Mouse (Mus musculus): ENCODE data around the gene Tspan18.
A peak's percentile ranks its signal among the peaks of the same experiment; 100 is the strongest.

The Tspan18 gene

DNA sequence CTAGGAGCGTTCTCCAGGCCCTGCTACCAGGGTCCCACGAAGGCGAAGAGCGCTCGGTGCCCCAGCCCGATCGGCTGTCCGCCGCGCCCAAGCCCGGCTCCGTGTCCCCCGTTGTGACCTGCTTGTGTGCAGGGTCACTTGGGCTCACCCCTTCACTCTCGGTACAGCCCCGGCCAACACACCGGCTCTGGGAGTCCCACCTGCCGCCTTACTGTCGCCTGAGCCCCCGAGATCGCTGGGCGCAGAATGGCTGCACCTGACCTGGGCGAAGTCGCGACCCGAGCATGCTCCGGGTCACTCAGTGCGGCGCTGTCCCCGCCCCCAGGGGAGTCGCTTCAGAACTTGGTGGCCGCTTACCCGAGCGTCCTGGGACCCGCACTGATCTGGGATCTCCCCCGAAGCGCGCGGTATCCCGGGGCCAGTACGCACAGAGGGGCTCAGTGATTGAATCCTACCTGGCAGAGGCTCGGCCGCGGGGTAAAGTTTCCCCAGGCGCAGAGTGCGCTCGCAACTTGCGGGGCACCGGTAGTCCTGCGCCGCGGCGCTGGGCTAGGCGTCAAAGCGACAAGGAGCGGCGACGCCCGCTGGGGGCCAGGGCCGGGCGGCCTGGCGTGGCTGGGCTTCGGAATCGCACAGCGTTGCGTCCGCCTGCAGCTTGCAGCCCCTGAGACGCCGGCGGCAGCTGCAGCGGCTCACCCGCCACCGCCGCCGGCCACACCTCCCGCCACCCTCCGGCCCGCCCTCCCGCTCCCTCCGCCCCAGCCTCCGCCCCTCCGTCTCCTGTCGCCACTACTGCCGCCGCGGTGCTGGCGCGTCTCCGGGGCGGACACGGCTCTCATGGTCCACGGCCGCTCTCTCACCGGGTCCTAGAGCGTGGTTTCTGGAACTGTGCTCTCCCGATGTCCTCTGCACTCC, at the start of gene Tspan18:
Gene Tspan18 (minus strand): TSS at position 689 of the 915 bp plus-strand sequence.
- DNase-seq = peak; percentile 62

DNA sequence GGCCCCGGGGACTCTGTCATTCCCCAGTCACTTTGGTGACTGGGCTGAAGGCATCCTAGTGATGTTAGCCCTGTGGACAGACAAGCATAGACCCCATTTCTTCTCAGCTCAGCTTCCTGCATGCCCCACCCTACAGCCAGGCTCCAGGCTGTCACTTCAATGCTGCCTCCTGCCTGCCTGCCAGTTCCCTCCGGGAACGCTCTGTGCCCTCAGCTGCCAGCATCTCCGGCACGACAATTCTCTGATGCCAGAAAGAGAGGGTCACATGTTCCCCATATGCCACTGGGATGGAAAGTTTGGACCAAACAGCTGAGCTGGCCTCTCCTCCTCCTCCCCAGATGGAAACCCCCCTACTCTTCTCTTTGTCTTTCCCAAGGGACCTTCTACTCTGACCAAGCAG, 49.5 kb upstream of the Tspan18 start:
- DNase-seq = no peak

DNA sequence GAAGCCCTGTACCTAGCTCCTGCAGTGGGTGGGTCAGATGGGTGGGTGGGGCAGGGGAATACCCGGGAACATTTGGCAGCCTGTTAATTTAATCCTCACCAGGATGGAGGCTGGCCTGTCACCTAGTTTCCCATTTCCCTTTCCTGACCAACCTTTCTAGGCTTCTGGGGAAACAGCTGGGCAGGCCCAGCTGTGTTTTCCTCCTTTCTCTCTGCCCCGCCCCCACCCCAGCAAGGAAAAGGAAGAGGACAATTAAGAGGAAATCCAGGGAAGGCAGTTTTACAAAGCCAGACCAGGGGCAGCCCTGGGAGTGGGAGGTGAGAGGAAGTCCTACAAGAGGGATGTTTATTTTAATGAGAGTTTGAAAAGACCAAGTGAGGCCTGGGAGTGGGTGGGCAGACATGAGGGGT, 46.4 kb upstream of the Tspan18 start:
- no peak for DNase-seq

DNA sequence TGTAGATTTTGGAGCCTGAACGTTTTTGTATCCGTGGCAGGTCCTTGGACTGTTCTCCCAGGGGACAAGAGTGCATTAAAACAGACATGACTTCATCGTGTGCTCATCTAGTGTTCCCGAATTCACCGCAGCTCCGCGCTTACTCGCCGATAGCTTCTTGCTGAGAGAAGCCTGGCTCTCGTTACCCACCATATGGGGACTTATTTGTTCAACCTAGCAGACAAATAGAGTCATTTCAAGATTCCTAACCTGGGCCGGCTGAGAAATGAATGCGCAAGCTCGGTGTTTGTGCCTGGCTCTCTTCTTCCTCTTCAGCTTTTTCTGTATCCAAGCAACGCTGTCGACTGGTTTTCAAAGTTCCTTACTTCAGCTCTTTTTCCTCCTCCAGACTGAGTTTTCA, 43.5 kb upstream of the Tspan18 start:
- DNase-seq = peak; percentile 39

DNA sequence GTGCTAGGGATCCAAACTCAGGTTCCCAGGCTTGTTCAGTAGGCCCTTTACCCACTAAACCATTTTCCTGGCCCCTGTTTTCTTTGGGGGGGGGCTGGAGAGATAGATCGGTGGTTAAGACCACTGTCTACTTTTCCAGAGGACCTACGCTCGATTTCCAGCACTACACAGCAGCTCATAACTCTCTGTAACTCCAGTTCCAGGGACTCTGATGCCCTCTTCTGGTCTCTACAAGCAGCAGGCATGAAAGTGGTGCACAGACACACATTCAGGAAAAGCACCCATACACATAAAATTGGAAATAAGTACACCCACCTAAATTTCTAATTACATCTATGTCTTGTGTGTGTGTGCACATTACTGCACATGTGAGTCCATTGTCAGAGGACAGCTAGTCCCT, 42.9 kb upstream of the Tspan18 start:
- DNase-seq = no peak

DNA sequence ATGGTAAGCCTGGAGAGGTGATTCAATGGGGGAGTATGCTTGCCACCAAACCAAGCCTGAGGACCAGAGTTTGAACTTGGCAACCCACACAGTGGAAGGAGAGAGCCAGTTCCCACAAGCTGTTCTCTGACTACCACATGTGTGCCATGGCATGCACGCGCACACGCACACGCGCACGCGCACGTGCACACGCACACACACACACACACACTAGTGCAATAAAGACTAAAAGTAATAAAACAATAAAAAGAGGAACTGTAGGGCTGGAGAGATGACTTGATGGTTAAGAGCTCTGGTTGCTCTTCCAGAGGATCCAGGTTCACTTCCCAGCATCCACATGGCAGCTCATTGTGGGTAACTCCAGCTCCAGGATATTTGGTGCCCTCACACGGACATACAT, 38.6 kb upstream of the Tspan18 start:
- DNase-seq = no peak

DNA sequence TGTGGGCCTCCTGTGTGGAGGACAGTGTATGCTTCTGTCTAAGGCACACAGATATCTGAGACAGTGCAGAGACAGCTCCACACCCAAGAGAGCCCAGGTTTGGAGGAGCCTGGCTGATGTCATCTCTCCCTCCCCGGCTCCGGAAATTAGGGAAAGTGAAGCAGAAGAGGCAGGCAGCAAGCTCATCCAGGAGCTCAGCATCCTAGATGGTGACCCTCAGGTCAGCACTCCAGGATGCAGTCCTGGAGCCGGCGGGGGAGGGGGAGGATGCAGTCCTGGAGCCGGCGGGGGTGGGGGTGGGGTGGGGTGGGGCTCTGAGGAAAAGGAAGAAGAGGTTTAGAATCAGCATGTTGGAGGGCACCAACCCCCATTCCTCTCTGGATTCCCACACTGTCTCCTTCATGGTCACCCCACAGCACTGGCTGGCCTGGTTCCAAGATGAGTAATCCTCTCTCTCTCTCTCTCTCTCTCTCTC, 37.8 kb upstream of the Tspan18 start:
- no peak for DNase-seq

DNA sequence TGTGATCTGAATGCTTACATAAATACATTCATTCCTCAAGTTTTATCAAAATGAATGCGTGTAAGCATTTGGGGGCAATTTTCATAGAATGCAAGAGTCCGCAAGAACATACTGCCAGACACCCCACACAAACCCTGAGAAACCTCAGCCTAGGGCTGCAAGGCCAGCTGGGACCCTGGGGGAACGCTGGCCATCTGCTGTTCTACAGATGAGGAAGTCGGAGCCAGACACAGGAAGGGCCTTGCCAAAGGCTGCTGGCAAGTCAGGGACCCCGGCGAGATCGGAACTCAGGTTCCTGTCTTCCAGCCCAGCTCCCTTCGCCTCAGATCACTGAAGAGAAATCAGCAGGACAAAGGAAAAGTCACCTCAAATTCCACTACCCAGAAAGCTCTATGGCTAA, 34.6 kb upstream of the Tspan18 start:
- no peak for DNase-seq

DNA sequence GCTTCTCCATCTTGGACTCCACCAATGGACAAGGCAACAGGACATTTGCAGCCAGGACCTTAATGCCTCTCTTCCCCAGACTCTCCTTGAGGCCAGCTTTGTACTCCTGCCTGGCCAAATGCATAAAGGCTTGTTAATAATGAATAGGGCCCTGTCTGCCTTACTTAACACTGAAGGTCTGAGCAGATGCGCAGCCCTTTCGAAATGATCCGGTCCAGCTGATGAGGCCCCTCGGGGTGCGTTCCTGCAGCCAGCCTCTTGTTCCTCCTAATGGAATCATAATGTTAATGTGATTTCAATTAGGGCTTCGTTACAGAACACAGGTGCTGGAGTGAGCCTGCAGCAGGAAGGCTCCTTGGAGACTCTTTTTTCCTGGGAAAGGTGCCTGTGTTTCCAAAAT, 33.7 kb upstream of the Tspan18 start:
- DNase-seq = no peak

DNA sequence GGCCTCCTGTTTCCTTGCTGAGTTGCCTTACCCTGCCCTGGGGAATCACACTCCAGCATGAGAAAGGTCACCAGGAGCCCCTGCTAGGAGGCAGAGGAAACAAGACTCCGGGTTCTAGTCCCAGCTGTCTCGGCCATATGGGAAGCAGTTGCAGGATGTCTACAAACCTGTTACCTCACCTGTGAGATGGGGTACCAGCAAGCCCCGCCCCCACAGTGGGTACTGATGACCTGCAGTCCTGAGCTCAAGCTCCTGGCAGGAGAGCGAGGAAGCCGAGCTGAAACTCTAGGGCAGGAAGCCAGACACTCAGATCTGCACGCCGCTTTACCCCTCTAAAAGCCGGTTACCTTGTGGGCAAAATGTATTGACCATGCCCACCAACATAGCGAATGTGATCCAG, 31.1 kb upstream of the Tspan18 start:
- peak; percentile 63 for DNase-seq

DNA sequence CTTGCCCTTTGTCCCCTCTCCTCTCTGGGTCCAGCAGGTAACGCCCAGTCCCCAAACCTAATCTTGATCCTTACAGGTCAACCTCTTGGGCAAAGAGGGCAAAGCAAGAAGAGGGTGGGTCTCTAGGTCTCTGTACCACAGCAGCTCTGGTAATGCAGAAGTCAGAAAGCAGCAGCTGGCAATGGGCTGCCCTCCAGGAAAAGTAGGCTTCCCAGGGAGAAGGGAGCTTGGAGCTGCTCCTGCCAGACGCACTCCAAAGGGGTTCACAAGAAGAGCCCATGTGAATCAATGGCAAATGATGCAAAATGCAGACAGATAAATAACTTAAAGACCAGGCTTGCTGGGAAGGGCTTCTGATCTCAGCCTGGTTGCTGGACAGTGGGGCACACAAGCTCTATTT, 30.6 kb upstream of the Tspan18 start:
- DNase-seq = no peak

DNA sequence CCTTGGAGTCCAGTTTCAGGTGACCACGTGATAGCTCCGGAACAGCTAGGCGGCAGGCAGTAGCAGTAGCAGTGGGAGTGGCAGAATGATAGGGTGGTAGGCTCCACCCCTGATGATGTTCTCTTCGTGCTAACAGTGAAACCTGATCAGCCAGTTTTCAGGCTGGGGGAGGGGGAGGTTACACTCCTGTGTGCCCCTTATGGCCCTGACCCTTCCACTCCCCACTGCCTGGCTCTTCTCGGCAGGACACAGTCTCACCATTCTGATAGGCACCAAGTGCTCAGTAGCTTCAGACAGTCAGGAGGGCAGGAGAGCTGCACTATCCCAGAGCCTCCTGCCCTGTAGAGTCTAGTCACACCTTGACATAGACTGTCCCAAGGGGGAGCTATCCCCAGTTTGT, 27.1 kb upstream of the Tspan18 start:
- no peak for DNase-seq

DNA sequence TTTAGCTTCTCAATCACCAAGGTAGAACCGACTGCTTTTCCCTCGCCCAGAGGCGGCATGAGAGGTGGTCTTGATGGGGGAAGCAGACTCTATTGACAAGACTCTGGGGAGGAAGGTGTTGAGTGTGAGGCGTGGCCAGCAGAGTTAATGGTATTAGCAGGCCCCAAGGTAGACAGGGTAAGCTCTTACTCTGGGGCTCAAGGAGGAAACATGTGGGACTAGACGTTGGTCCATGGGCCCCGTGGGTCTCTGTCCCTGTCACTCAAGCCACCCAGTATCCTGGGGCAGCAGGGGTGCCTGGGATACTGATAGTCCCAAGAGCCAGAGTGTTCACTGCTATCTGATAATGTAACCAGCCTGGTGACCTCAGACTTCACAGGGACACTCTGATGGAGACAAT, 26.0 kb upstream of the Tspan18 start:
- no peak for DNase-seq

DNA sequence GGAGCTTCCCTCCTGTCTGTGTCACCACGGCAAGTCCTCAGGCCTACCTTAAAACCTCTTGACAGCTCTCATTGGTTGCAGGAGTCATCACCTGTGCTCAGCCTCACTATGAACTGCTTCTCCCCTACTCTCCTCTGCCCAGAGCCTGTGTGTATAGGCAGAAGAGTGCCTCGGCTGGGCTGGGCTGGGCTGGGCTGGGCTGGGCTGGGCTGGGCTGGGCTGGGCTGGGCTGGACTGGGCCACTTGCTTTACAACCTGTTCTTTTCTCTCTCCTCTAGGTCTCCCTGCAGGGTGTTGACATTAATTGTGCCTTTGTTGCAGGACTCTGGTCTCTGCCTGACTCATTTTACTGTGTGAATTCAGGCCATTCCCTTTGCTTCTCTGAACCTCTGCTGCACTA, 23.1 kb upstream of the Tspan18 start:
- no peak for DNase-seq

DNA sequence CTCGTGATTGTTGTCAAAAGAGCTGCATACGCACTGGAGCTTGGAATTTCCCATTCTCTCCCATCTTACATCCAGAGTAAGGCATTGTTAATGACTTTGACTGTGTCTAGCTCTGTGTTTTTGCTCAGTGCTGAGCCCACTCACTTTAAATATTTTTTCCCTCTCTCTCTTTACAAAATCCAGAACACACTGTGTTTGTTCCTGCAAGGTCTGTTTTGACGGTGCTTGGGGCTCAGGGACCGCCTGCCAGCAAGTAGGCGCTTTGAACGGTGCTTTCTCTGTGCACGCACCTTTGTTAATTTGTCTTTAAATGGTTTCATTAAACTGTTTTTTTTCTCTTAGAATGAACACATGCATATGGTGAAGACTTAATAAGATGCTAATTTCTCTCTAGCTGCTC, 21.5 kb upstream of the Tspan18 start:
- DNase-seq = no peak

DNA sequence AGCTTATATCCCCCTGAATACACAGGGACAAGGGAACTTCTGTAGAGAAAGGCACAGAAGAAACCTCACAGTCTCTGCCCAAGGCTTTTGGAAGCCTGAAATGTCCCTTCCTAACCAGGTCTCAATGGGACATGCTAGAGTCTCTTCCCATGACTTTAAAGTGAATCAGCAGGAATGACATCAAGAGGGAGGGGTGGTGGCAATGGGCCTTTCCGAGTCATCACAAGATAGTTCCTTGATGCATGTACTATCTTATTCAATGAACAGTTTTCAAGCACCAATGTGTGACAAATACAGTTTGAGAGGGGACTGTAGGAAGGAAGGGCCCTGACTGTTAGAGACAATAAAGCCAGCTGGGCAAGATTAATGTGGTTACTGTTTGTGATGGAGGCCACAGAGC, 20.3 kb upstream of the Tspan18 start:
- DNase-seq = no peak

DNA sequence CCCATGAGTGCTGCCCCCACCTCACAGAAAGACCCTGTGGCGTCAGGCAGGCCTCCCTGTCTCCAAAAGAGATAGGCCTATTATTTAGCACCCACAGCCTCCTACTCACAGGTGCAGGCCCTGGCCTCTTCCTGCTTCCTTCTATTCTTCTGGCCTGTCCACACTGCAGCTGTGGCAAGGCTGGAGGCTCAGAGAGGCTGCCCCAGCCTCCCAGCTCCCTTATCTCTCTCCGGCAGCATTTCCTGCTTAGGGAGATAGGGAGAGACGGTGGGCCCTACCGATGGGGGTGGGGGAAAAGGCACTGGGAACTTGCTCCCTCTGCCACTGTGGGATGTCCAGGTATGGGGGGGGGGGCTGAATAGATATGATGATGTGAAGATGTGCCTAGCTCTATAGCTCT, 19.4 kb upstream of the Tspan18 start:
- DNase-seq = no peak

DNA sequence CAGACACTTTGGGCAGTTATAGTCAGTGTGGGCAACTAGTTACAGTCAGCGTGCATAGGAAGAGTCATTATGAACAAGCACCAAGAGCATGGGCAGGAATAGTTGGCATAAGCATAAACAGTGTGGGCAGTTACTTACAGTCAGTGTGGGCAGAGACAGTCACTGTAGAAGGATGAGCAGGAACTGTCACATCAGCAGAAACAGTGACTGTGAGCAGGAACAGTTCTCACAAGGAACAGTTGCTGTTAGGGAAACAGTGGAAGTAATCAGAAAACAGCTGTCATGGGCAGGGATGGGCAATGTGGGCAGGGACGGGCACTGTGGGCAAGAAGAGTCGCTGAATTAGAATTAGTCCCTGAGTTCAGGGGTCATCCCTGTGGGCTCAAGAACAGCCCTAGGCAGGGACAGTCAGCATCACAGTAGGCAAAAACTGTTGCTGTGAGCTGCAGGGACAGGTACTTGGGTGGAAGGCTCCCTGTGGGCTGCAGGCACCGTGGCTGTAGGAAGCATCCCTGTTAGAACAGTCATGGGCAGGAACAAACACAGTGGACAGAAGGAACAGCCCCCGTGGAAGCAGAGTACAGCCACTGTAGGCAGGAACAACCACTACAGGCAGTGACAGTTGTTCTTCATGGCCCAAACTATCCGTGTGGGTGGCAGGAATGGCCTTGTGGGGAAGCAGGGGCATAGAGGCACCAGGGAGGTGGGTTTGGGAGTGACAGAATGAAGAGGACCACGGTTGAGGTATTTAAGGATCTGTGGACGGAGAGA, 18.8 kb upstream of the Tspan18 start:
- DNase-seq = no peak

DNA sequence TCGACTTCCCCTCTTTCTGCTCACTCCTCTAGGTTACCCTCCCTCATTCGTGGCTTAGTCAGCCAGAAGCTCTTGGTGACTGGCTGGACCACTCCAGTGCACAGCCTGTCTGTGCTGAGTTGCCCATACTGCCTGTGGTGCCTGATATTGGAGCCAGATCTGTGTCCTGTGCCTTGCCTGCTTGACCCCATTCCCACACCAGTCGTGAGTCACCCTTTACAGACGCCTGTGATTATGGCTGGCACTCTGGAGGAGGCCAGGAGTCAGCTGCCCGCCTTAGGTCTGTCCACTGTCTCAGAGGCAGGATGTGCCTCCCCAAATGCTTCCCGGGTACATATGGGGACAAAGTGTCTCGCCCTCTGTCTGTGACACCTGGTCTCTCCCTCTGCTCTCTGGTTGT, 17.0 kb upstream of the Tspan18 start:
- no peak for DNase-seq

DNA sequence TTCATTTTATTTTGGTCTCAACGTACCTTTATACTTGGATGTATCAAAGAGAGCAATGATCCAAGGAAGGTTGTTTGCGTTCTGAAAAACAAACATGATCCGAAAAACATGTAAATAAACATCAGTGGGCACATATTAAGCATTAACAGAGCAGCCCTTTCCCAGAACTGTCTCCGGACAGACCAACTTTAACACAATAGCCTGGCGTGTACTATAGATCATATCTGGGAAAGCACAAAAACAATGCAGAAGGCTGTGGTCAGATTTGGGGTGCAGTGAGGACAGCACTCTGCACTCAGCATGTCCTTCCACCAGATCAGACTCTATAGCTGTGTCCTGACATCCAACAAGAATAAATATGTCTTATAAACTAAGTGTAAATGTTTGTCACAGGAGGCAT, 12.7 kb upstream of the Tspan18 start:
- DNase-seq = no peak

DNA sequence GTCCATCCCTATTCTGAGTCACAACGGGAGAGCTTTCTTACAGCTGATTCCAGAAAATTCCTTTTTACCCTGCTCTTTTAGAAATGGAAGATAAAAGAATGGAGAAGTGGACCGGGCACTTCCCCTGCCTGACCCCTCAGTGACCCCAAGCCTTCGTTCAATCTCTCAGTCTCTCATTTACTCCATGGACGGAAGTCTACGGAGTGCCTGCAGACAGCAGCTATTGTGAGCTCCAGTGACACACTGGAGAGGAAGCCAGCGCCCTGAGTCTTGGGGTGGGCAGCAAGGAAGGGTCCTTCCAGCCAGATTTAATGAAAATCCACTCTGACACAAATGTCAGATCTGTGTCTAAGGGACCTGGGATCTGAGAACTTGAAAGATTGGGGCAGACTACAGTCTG, 12.3 kb upstream of the Tspan18 start:
- no peak for DNase-seq

DNA sequence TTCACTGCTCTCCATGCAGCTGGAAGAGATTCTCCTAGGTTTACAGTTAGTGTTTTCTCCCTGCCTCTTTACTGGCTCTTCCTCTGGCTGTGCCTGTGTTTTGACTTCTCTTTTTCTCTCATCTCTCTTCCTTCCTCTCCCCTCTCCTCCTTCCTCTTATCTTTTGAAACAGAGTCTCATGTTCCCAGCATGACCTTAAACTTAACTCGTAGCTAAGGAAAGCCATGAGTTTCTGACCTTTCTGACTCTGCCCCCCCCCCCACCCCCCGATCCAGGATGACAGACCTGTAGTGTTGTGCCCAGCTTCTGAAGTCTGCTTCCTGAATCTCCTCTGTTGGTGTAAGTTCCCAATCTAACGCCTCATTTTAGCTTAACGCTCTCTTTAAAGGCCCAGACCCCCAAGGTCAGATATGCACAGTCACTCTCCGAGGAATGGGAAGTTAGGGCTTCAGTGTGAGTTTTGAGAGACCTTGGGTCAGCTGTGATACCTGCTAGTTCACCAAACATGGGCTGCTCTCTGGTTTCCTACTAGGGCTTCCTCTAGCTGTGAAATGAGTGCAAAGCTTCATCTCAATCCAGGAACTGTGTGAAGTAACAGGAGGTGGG, 11.5 kb upstream of the Tspan18 start:
- DNase-seq = no peak

DNA sequence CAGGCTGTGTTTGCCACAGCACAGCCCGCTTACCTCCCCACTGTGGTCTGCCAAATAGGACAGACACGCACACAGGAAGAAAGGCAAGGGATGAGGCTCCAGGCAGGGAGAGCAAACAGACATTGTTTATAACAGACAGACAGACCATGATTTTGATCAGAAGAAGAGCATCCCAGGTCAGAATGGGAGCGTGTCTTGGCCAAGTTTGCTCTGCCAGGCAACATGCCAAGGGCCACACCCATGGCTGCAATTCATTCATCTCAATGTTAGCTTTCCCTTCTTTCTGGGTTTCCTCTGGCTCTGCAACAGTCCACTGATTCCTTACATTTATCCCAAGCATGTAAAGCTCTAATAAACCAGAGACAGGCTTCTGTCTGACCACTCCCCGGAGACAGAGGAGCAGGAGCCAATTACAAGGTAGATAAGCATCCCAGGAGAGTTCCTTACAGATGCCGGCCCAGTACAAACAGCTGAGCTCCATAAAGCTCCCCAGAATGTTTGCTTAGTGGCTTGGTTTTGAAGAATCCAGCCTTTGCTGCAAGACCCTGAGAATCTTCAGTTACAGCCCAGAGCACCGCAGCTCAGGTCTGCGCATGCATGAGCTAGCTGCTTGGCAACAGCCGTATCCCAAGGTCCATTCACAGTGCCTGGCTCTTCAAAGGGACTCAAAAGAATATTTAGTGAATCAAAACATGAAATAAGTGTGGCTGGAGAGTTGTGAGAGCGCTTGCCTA, 5.2 kb upstream of the Tspan18 start:
- no peak for DNase-seq

Measured in cerebellum, adult 11 months (tissue).